Mouse (Mus musculus): Measurements from ENCODE around the gene Knop1.
A peak's percentile ranks its signal among the peaks of the same experiment; 100 is the strongest.

The Knop1 gene

GRCm38 (mm10) chr7:118796838-118797237 lies 59.2 kb downstream of the Knop1 start:
- DNase-seq (ENCODE audit: low spot score) = no peak

GRCm38 (mm10) chr7:118795779-118796178 lies 60.3 kb downstream of the Knop1 start:
- DNase-seq (ENCODE audit: low spot score) = no peak

- peak; percentile 32 for DNase-seq (ENCODE audit: low spot score)
These were observed 62.2 kb downstream of the Knop1 start for GRCm38 (mm10) chr7:118793899-118794298.
